Mouse (Mus musculus) hindbrain, embryonic 16.5 days (tissue): ENCODE measurements around the gene Frrs1l. TPM values are rescaled to one million over a fixed set of nuclear protein-coding genes. Genes with fewer than 3 reads are reported as not detected.

Source experiments
- ATAC-seq: fragments of 200-750 bp; cut with Nextera tagmentation; 2 replicates; pipeline ENCODE4 v1.8.0; 2017; ENCODE audit warnings: moderate TSS enrichment, moderate library complexity
- H3K27ac ChIP-seq: fragments of 300-500 bp; sonication (generic); 2 replicates; pipeline ENCODE4 v1.5.1; 2014; ENCODE audit warnings: low read depth, mild to moderate bottlenecking, control low read depth, low read length, moderate library complexity
- H3K27me3 ChIP-seq: fragments of 300-500 bp; sonication (generic); replicated peaks from 2 replicates; pipeline ENCODE4 v1.6.1; 2014; ENCODE audit warnings: low read length; ENCODE audit not compliant: control insufficient read depth, insufficient read depth
- H3K36me3 ChIP-seq: fragments of 300-500 bp; sonication (generic); 2 replicates; pipeline ENCODE4 v1.6.1; 2014; ENCODE audit warnings: mild to moderate bottlenecking, low read length, moderate library complexity, mixed read lengths; ENCODE audit not compliant: control insufficient read depth, insufficient read depth
- H3K4me1 ChIP-seq: fragments of 300-500 bp; sonication (generic); 2 replicates; pipeline ENCODE4 v1.6.1; 2014; ENCODE audit warnings: low read depth, low read length; ENCODE audit not compliant: control insufficient read depth, insufficient read depth
- H3K4me2 ChIP-seq: fragments of 300-500 bp; sonication (generic); 2 replicates; pipeline ENCODE4 v1.6.1; 2014; ENCODE audit warnings: mild to moderate bottlenecking, low read length, control low read depth, moderate library complexity
- H3K4me3 ChIP-seq: fragments of 300-500 bp; sonication (generic); 2 replicates; pipeline ENCODE4 v1.5.1; 2014; ENCODE audit warnings: mild to moderate bottlenecking, low read length, control low read depth, moderate library complexity
- H3K9ac ChIP-seq: fragments of 300-500 bp; sonication (generic); 2 replicates; pipeline ENCODE4 v1.6.1; 2014; ENCODE audit warnings: low read depth, mild to moderate bottlenecking, control low read depth, low read length, moderate library complexity
- H3K9me3 ChIP-seq: fragments of 300-500 bp; sonication (generic); 2 replicates; pipeline ENCODE4 v1.6.1; 2014; ENCODE audit warnings: mild to moderate bottlenecking, low read length, moderate library complexity; ENCODE audit not compliant: control insufficient read depth
- WGBS: fragments of 180-500 bp; shearing (Covaris S2); extraction: QIAGEN DNeasy Blood & Tissue Kit; methylation state at CpG from one replicate; pipeline ENCODE4 v1.1.7; 2014; 5-methylcytosine and 5-hydroxymethylcytosine counted together
- polyA plus RNA-seq: library from polyadenylated mRNA; unstranded; fragments of >200 nt; fragmentation: Nextera tagmentation; extraction: Ambion mirVana; gene quantifications from 2 replicates; pipeline ENCODE4 v1.2.1, GENCODE M21; 2015

Gene Frrs1l
- 20.7 and 24.0 TPM in 2 replicates for polyA plus RNA-seq

- Histone ChIP-seq H3K27ac (peak within 1 kb of the TSS; percentile 89), H3K4me1 (peaks cover 11% of the 10 kb centered on the region), H3K9ac (peak within 1 kb of the TSS; percentile 91), H3K36me3 (peaks cover 3% of the 10 kb centered on the region; the same call in 1 of the 2 replicates), H3K4me2 (peak within 1 kb of the TSS; percentile 84), H3K27me3 (no peaks in the 10 kb centered on the region), H3K4me3 (peak within 1 kb of the TSS; percentile 77), H3K9me3 (no peaks in the 10 kb centered on the region)
- under 1% methylated on average over 23 of the region's 44 CpGs for WGBS
- ATAC-seq: peak; percentile 93
Measured at GRCm38 (mm10) chr4:56990215-56990584, at the start of gene Frrs1l. Gene Frrs1l (minus strand): TSS chr4:56990391.

DNA sequence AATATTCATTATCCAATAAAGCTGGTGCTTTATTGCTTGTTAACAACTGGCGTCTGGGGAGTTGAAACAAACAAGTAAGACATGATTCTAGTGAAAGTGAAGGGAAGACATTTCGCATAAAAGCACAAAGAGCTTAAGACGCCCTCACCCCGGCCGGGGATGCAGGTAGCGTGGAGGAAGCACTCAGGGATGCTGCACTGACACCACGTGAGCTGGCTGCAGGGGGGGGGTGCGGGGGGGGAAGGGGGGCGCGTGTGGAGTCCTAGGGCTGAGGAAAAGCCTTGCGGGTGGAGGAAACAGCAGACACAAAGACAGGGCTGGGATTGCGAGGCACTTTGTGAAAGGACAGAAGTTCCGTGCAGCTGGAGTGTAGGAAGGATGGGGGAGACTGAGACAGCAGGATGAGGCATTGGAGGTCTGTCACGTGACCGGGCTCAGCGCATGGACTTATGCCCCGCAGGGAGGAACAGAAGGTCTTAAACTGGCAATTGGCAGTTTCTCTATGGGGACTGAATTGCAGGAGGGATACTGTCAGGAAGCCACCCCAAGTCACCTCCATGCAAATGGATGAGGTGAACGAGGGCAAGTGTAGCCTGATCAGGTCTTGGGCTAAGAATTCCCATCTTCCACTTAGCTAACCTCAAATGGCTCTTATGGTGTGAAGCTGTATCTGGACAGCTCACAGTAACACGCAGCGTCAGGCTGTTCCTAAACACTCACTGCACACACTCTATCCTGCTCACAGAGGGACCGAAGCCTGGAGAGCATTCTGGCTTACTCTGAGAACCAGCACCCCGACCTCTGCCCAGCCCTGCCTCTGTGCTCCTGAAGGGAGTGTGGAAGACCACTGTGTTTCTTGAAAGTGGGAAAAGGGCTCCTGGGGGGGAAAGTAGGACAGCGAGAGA lies 49.2 kb upstream of the Frrs1l start:
- Histone ChIP-seq H3K27ac (peak overlapping the region; percentile 56), H3K4me2 (peak overlapping the region; percentile 58), H3K9ac (peak overlapping the region; percentile 49), H3K4me1 (peaks cover 12% of the 10 kb centered on the region), H3K36me3 (no peaks in the 10 kb centered on the region), H3K4me3 (peak overlapping the region; percentile 28), H3K27me3 (no peaks in the 10 kb centered on the region; the same call in 1 of the 2 replicates), H3K9me3 (no peaks in the 10 kb centered on the region)
- 8% methylated on average over 23 of the region's 23 CpGs for WGBS
- peak; percentile 79 for ATAC-seq

DNA sequence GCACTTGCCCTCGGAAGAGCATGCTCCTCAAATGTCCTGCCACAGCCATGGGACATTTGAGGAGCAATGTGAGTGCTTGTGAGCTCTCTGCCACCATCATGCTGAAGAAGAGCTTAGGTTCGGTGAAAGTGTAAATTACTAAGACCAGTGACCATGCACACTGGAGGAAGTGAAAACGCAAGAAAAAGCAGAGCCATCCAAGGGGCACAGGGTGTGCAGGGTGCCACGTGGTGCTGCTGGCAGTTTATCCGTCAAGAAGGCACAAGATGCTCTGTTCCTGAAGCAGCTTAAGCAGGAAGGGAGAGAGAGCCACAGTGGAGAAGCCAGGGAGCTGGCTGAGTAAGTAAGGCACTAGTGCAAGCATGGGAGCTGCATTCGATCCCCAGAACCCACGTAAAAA lies 47.4 kb upstream of the Frrs1l start:
- H3K4me2 ChIP-seq: no peak overlapping the region
- H3K9me3 ChIP-seq: no peaks in the 10 kb centered on the region
- no peak overlapping the region for H3K4me3 ChIP-seq
- H3K27me3 ChIP-seq: no peaks in the 10 kb centered on the region; the same call in 1 of the 2 replicates
- WGBS: 75% methylated on average over 7 of the region's 7 CpGs
- ATAC-seq: no peak
- peaks cover 12% of the 10 kb centered on the region for H3K4me1 ChIP-seq
- H3K36me3 ChIP-seq: no peaks in the 10 kb centered on the region
- H3K27ac ChIP-seq: no peak overlapping the region
- H3K9ac ChIP-seq: no peak overlapping the region

DNA sequence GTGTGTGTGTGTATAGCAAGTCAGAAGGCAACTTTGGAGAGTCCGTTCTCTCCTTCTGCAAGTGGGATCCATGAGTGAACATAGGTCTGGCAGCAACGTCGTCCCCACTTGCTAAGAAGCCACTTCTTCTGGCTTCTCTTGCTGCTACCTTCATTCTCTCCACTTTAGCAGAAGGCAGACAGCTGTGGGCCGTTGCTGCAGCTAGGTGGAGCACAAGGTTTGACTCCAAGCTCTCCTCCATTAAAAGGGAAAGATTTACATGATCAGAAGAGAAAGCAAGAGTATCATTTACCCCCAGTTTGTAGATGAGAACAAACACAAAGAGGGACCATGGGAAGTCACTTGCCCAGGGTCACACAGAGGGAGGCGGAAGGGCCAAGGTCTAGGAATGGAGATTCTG lies 44.0 kb upstream of the Frrs1l start:
- H3K4me2 ChIP-seq: no peak overlapping the region
- H3K4me1 ChIP-seq: peaks cover 4% of the 10 kb centered on the region
- no peak overlapping the region for H3K4me3 ChIP-seq
- ATAC-seq: no peak
- 67% methylated on average over 5 of the region's 5 CpGs for WGBS
- no peak overlapping the region for H3K27ac ChIP-seq
- H3K36me3 ChIP-seq: no peaks in the 10 kb centered on the region
- no peaks in the 10 kb centered on the region for H3K9me3 ChIP-seq
- no peaks in the 10 kb centered on the region; the same call in 1 of the 2 replicates for H3K27me3 ChIP-seq
- H3K9ac ChIP-seq: no peak overlapping the region

- Histone ChIP-seq H3K9ac (no peak overlapping the region), H3K27ac (no peak overlapping the region), H3K27me3 (no peaks in the 10 kb centered on the region), H3K4me3 (no peak overlapping the region), H3K4me1 (no peaks in the 10 kb centered on the region), H3K9me3 (no peaks in the 10 kb centered on the region), H3K36me3 (no peaks in the 10 kb centered on the region), H3K4me2 (no peak overlapping the region)
- ATAC-seq: no peak
- WGBS: 78% methylated on average over 4 of the region's 4 CpGs
Measured at GRCm38 (mm10) chr4:57031440-57031839, 41.2 kb upstream of the Frrs1l start.

DNA sequence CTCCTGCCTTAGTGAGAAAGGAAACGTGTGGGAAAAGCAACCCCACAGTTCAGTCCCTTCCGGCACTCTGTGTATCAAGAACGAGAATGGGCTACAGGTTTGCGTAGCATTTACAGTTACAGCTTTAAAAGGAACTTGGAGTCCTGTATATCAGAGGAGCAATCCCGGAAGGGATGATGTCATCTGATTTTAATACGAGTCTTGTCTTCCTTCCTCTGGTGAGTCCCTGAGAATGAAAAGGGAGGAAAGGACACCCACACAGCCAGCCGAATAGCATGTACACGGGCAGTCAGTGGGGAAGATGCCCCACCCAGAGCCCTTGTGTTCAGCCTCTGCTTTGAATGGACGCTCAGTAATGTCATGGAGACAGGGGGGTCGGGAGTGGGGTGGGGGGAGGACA lies 37.8 kb upstream of the Frrs1l start:
- Histone ChIP-seq H3K4me1 (no peaks in the 10 kb centered on the region), H3K27me3 (no peaks in the 10 kb centered on the region), H3K4me2 (no peak overlapping the region), H3K9me3 (no peaks in the 10 kb centered on the region), H3K4me3 (no peak overlapping the region), H3K27ac (no peak overlapping the region), H3K36me3 (no peaks in the 10 kb centered on the region), H3K9ac (no peak overlapping the region)
- 54% methylated on average over 10 of the region's 10 CpGs for WGBS
- no peak for ATAC-seq

DNA sequence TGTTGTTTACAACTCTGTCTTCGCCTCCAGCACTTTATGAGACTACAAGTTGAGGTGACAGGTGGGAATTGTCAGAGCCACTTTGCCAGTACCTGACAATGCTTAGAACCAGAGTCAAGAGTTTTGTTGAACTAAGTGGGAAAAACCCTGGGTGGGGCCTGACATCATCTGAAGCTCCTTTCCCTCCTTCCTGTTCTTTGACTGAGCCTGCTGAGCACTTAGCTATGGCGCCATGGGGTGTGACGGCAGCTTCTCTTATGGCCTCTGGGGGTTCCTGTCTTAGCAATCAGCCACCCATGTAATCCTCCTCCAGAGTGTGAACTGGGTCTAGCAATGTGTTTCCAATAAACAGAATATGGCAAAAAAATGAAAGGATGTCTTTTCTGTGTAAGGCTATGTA lies 33.3 kb upstream of the Frrs1l start:
- 73% methylated on average over 3 of the region's 3 CpGs for WGBS
- H3K9ac ChIP-seq: no peak overlapping the region

GRCm38 (mm10) chr4:57021288-57021687 lies 31.1 kb upstream of the Frrs1l start:
- Histone ChIP-seq H3K4me2 (no peak overlapping the region), H3K27me3 (no peaks in the 10 kb centered on the region), H3K27ac (no peak overlapping the region), H3K9ac (no peak overlapping the region), H3K36me3 (no peaks in the 10 kb centered on the region), H3K4me3 (no peak overlapping the region), H3K9me3 (no peaks in the 10 kb centered on the region), H3K4me1 (no peaks in the 10 kb centered on the region)
- no peak for ATAC-seq
- 85% methylated on average over 3 of the region's 3 CpGs for WGBS

More for the DNA sequence above, 33.3 kb upstream of the Frrs1l start:
- Histone ChIP-seq H3K27ac (no peak overlapping the region), H3K9me3 (no peaks in the 10 kb centered on the region), H3K36me3 (no peaks in the 10 kb centered on the region), H3K4me1 (no peaks in the 10 kb centered on the region), H3K27me3 (no peaks in the 10 kb centered on the region), H3K4me3 (no peak overlapping the region), H3K4me2 (no peak overlapping the region)
- no peak for ATAC-seq

- no peak overlapping the region for H3K4me2 ChIP-seq
- no peak overlapping the region for H3K9ac ChIP-seq
- no peaks in the 10 kb centered on the region for H3K9me3 ChIP-seq
- WGBS: 36% methylated on average over 5 of the region's 5 CpGs
- ATAC-seq: peak; percentile 13; the same call in 1 of the 2 replicates
- no peaks in the 10 kb centered on the region for H3K27me3 ChIP-seq
- H3K4me1 ChIP-seq: no peaks in the 10 kb centered on the region
- no peak overlapping the region for H3K4me3 ChIP-seq
- H3K36me3 ChIP-seq: no peaks in the 10 kb centered on the region
- H3K27ac ChIP-seq: no peak overlapping the region
Measured at GRCm38 (mm10) chr4:57017229-57017628, 27.0 kb upstream of the Frrs1l start.
